Mouse (Mus musculus): ENCODE data around the gene Zfhx3.

Gene Zfhx3

DNA sequence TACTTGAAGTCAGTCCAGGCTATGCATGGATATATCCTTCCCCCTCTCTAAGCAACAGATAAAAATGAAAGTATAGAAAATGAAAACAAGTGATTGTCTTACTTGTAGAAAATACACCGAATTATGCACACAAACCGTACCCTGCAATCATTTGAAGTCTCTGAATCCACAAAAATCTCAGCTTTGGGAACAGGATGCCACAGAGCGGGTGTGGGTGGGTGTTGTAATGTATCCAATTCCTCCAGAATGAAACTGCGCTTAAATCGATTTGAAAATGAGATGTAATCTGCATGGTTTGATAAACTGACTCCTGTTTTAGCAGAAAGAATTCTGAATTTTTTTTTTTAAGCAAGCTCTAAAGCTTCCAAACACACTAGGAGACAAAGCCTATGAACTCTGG lies 297.1 kb downstream of the Zfhx3 start:
- no peak for DNase-seq (ENCODE audit: low read depth, low spot score)

DNA sequence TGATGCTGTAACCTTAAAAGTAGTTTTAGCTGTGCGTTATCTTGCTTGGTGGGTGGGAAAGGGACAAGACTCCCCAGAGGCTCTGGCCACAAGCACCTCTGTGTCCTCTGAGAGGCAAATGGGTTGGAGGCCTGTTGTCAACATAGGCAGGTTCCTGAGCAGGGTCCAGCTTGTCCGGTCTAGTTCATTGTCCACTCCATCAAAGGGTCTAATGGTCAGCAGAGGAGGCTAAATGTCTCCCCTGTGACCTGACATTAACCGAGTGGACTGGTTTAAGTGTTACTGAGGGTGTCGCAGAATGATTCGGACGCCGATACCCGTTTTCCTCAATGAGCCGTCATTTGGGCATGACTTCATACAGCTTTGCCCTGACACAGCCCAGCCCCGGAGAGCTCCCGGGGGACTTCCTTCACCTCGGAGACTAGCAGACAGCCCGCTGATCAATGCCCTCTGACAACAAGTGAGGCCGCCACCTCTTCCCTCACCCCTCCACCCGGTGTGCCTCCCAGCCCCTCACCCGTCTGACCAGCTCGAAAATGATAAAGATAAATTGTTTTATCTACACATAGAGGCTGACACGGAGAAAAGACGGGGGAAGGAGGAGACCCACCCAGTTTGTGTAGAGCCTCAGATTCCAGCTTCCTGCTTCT lies 298.7 kb downstream of the Zfhx3 start:
- DNase-seq (ENCODE audit: low read depth, low spot score), result no peak

DNA sequence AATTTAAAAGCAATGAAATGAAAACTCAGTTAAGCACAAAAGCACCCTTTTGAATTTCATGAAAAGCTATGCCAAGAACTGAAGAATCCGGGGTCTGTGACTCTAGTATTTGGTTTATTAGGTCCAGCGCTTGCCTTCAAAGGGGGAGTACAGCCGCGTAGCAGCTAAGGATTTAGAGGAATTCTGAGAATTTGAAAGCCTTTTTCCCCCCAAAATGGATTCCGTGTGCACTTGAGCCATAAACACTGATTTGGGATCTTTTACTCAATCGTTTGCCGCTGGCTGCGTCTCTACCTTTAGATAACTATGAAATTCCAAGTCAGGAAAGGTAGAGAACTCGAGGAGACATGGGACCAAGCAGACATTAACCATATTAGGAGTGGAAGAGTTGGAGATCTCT lies 300.8 kb downstream of the Zfhx3 start:
- no peak for DNase-seq (ENCODE audit: low read depth, low spot score)

DNA sequence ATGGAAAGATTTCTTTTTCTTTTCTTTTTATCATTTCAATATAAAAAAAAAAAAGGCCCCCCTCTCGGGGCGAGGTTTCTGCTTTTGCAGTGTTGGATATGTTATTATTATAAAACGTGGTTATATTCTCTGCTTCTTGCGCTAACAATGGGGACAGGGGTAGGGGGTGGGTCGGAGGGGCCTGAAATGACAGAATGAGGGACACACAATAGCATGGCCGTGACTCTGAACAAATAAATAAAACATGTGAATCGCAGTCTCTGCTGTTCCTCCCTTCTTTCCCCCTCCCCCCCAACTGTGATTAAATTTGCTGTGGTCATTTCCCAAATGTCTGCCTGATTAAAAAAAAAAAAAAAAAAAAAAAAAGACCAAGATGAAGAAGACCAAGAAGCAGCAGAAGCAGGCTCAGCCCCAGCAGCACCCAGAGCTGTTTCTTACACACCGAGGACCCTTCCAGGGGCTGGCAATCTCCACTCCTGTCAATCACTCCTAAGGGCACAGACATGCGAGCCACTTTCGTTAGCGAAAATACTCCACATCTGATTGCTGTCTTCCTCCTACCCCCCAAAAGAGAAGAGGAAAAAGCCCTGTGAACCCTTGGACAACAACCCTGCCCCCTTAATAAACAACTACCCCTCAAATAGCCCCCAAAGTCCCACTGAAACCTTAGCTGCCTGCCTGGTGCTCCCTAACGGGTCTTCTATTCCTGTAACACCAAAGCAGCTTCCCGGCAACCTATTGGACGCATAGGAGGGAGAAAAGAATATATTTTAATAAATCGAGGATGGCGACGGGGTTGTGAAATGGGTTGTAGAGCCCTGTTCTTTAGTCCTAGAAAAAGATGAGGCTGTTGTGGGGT lies 302.4 kb downstream of the Zfhx3 start:
- no peak for DNase-seq (ENCODE audit: low read depth, low spot score)

DNA sequence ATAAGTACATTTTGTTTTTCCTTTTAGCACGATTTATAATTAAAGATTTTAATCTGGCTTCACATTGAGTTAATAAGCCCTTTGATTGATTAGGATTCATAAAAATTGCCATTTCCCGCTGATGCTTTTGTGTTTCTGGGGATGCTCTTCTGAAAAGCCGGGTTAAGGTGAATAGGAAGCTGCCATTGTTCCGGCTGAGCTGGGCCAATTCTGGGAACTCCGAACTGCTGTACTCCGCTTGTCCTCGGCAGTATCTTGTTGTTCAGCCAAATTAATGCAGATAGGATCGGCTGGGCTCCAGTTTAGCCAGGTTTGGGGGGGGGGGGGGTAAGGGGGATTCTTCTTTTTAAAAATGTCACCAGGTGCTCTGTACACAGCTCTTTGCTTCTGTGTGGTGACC lies 303.1 kb downstream of the Zfhx3 start:
- DNase-seq (ENCODE audit: low read depth, low spot score), result no peak

DNA sequence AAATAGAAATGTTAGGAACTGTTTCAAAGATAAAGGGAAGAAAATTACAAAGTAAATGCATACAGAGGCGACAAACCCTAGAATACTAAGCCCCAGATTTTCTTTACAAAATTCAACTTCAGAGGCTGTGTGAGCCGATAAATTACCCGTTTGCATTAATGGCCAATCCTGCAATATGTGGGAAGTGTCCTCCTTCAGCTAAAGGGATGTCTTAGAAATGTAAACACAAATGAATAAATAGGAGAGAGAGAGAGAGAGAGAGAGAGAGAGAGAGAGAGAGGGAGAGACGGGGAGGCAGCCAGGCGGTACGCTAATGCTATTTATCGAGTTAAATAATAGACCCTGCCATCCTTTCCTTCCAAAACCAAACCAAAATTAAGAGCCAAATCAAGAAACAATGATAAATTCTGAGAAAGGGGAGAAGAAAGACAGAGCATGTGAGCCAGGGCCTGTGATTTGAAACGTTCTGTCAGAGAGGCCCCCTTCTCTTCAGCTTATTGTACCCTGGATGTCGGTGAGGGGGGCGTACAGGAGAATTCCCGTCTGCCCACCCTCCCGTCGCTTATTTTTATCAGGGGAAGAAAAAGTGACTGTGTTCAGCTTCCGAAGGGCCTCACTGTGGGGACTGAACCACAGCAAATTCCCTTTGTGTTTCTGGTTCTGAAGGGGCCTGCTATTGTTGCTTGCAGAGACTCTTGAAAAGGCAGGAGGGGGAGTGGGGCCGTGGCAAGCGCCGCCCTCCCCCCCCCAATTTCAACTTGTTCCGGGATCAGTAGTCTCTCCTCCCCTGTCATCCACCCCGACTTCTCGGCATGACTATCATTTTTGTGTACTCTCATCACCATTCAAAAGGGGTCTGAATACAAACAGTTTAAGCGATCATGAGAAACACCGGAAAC lies 303.8 kb downstream of the Zfhx3 start:
- DNase-seq (ENCODE audit: low read depth, low spot score), result no peak

DNA sequence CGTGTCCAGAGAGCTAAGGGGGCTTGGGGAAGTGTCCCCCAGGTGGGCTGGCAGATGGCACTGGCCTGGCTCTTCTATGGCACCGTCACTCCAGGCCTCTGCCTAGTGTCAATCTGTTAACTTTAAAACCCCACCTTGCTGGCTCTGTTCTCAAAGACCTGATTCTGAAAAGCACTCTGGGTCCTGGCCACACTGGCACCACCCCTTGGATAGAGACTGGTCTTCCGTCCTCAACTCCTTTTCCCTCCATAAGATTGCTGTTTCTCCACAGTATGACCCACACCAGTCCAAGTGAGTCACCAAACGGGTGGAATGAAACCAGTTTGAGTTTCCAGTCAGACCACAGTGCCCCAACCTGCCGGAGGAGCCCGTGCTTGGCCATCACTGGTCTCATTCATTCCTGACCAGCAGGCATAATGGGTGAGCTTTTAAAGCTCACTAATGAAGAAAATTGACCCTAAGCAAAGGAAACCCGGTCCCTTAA lies 304.5 kb downstream of the Zfhx3 start:
- DNase-seq (ENCODE audit: low read depth, low spot score), result no peak

DNA sequence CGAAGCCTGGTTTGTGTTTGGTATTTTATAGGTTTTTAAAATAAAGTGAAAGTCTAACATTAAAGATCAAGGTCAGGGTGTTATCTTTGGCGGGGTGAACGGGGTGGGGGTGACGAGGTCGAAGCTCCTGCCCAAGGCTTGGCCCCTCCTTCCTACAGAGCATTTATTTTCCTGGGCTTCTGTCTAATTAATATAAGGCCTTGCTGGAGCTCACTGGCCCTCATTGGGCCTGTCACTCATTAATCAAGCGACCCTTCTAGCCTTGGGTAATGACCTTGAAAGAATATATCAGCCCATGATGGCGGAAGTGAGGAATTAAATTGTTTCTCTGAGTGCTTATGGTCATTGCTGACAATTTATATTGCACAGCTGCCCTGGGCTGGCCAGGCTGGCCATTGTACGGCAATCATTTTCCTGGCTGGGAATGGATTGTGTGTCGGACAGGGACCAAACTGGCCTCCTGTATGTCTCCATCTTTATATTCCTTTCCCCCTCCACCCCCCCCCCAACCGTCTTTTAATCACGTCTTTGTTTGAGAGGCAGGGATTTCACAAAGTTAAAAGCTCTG lies 322.2 kb downstream of the Zfhx3 start:
- DNase-seq (ENCODE audit: low read depth, low spot score), result no peak

DNA sequence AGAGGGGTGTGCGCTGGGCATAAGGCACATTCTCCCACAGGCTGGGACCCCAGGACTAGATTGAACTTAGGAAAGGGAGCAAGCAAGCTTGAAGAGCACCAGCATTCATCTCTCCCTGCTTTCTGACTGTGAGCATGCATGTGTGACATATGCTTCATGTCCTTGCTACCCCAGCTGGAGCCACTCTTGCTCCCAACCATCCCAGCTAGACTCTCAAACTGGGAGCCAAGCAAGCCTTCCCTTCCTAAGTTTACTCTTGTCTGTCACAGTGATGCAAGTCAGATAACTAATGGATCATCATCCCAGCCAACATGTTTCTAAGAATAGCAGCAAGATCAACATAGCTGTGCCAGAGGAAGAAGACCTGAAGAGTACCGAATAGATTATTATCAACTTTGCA lies 335.5 kb downstream of the Zfhx3 start:
- no peak for DNase-seq (ENCODE audit: low read depth, low spot score)

DNA sequence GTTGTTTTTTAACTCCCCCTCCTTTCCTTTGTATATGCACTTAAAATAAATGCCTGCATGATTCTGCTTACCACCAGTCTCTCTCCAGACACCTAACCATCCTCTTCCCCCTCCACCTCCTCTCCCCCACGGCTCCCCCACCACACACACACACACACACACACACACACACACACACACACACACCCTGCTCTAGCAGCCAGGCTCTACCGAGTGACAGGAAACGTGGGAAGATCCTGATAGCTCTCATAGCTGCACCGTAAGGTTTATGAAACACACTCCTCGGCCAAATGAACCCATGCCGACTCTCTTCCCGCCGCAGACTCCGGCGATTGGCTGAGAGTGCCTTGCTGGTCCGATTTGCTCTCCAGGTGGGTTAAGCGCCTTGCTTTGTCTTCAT lies 339.5 kb downstream of the Zfhx3 start:
- no peak for DNase-seq (ENCODE audit: low read depth, low spot score)

DNA sequence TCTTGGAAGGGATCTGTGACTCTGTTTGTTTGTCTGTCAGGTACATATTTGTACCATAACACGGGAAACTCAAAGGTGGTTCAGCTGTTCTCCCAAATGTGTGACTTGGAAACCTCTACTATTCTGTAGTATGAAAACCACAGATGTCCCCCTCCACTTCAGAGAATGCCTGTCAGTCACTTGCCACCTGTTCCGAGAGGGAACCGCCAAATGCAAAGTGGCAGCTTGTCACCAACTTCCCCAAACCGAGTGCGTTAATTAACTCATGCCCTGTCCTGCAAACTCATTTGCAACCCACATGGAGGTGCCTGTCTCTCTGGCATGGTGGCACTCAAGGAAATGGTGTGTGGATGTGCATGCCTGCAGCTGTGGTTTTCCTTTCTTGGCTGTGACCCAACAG lies 343.7 kb downstream of the Zfhx3 start:
- no peak for DNase-seq (ENCODE audit: low read depth, low spot score)

DNA sequence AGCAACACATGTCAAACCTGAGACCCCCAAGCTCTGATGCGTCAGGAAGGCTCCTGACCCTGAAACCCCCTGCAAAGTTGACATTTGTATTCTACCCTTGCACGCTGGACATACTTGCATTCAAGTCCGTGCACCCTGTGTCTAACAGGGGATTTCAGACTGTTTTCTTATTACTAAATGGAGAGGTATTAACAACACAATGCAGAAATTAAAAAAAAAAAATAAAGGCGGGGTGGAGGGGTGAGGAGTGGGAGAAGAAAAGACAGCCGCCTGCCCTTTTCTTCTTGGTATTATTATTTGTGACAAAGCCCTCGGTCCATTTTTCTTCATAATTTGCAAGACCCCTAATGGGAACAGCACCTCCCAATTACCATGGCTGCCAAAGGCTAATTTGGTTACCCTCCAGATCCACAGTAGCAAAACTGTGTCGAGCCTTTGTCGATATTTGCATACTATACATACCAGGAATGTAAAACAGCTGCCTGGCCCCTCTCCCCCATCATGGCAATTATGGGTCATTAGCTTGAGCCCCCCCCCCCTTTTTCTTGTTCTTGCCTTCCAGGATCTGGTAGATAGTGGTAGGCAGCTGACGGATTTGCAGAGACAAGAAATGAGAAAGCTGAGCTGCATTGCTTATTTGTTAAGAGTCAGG lies 358.6 kb downstream of the Zfhx3 start:
- DNase-seq (ENCODE audit: low read depth, low spot score), result no peak

DNA sequence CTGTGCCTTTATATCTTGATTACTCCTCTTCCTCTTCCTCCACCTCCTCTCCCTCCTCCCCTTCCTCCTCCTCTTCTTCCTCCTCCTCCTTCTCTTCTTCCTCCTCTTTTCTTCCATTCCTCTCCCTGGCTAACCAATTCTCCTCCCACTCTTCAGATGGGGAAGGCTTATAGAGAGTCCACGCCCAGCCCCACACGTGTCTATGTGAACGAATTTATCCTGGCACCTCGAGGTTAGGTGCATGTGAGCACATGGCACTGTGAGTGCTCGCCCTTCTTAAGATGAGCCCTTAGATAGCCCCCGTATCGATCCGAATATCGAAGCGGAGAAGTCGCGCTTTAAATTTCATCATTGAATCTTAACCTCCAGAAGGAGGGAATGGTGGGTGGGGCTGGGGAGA lies 359.2 kb downstream of the Zfhx3 start:
- DNase-seq (ENCODE audit: low read depth, low spot score), result no peak

DNA sequence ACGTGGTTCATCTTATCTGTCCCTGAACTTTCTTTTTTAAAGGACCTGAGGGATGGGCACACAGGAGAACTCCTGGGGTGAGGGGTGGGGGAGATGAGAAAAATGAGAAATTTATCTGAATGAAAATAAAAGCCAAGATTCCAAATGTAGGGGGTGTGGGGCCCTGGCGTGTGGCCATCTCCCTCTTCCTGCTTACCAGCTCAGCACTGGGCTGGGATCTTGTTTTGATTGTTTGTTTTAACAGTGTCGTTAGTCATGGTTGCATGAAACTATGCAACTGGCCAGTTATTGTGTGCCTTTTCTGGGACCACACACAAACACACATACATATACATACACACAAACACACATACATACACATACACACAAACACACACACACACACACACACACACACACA lies 362.9 kb downstream of the Zfhx3 start:
- DNase-seq (ENCODE audit: low read depth, low spot score), result no peak

DNA sequence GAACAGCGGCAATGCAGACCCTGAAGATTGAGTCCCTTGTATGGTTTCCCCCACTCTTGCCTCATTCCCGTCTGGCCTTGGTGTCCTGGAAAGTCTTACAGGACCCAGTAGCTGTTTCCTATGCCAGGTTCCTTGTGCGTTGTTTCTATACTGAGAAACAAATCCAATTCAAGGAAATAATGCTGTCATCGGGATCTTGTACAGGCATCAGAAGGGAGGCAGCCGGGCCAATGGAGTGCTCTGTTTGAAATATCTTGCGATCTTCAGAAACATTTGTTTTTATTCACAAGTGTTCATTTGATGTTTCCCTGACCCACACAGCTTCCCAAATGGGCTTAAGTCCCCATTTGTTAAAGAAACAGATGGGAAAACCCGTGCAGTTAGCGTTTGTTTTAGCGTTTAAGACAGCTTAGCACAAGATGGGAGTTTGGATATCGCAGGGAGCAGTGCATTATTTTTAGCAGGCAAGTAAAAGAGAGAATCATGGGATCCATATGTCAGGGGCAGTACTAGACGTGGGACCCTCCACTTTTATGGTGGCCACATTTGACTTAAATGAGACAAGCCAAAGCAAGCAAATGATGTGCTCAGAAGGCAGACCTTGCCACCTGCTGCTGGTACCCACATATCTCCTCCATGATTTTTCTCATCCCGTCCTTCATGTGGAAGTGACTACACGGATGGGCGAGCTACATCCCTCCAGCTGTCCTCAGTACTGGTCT lies 367.2 kb downstream of the Zfhx3 start:
- no peak for DNase-seq (ENCODE audit: low read depth, low spot score)

DNA sequence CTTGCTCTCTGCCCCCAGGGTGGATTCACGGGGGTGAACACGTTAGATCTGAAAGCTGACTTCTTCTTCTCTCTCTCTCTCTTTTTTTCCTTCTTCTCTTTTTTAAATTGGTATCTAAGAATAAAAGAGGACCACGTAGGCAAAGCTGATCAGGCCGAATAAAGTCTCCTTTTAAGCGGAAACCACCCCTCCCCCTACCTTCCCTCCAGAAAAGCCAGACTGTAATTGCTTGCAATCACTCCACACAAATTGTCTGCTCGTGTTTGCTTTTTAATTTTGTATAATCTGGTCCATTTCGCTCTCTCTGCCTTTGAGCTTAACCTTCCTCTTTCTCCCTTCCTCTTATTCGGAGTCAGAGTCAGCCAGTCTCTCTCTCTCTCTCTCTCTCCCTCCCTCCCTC lies 372.6 kb downstream of the Zfhx3 start:
- no peak for DNase-seq (ENCODE audit: low read depth, low spot score)

DNA sequence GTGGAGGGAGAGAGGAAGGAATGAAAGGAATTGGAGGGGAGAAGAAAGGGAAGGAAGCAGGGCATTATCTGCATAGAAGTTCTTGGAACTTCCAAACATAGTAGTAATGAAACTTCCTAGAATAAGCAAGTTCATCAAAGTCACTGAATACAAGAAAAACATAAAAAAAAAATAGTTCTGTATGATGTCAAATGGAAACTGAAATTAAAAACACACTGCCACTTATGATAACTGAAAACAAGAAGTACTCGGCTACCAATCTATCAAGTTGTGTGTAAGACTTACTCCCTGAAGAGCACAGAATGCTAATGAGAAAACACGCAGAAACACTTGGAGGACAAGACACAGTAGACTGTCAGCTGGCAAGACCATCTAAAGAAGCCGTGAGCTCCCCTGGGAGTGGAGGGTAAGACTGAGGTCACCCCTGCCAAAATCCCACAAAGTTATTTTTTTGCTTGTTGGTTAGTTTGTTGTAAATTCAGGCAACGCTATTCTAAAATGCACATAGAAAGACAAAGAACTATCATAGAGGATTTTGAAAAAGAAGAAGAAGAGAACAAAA lies 375.2 kb downstream of the Zfhx3 start:
- no peak for DNase-seq (ENCODE audit: low read depth, low spot score)

DNA sequence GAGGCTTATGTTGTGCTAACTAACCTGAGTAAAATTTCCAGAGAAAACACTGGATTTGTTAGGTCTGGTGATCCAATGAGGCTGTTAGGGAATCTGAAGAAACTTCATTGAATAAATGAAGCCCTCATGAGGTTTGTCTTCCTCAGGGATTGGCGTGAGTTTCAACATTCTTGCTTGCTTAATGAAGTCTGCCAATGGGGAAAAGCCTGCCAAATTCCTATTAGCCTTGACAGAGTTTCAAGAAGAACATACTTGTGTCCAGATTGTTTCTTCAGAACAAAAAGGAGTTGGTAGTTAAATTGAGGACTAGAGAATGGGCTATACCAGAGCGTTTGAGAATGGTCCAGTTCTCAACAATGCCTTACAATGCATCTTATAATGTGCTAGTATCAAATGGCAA lies 385.3 kb downstream of the Zfhx3 start:
- no peak for DNase-seq (ENCODE audit: low read depth, low spot score)

DNA sequence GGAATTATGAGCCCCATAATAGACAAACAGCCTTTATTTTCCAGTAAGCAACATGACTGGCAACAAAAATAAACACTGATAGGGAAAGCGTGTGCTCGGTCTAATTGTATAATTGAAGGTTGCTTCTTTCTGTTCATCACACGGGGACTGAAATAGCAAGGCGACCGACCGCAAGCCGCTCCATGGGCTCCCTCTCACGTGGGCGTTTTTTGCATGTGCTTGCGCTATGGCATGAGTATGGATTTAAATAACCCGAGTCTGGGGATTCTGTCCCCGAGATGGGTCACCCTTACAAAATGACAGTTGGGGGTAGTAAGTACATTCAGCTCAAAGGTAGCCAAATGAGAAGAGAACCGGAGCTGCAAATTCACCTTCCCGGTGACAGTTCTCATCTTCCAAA lies 405.9 kb downstream of the Zfhx3 start:
- no peak for DNase-seq (ENCODE audit: low read depth, low spot score)

DNA sequence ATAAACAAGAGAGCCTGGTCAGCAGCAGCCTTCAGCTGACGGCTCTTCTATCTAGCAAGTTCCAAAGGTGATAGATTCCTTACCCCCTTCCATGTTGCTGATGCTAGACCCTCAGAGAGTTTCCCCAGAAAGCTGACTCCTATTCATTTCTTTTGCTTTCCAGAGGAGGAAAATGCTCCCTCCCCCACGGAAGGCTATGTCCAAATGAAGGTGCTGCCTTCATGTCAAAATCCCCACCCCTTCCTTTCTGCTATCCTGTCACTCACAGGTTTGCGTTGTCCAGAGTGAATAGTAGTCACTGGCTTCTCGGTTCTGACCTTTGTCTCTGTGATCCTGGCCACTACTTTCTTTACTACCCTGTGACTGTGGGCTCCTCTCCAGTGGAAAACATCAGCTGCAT lies 406.3 kb downstream of the Zfhx3 start:
- no peak for DNase-seq (ENCODE audit: low read depth, low spot score)

All from retina, adult 2 months (tissue).